Mouse (Mus musculus) macrophage (primary cell): Measurements from ENCODE around the gene Zfand2a. TPM values are rescaled to one million over a fixed set of nuclear protein-coding genes. Genes with fewer than 3 reads are reported as not detected.

Source experiments
- H3K27ac ChIP-seq: fragments of 350-480 bp; formaldehyde crosslinking; 2 replicates; pipeline ENCODE4 v1.9.0; 2021
- H3K36me3 ChIP-seq: fragments of 350-480 bp; formaldehyde crosslinking; 2 replicates; pipeline ENCODE4 v1.9.0; 2021; ENCODE audit errors: inconsistent target
- H3K4me3 ChIP-seq: fragments of 350-480 bp; formaldehyde crosslinking; 2 replicates; pipeline ENCODE4 v1.9.0; 2021; ENCODE audit errors: inconsistent target
- H3K79me2 ChIP-seq: fragments of 350-480 bp; formaldehyde crosslinking; 2 replicates; pipeline ENCODE4 v1.9.0; 2021; ENCODE audit errors: inconsistent target
- WGBS: methylation state at CpG from one replicate; pipeline ENCODE4 v1.1.7; 2026; ENCODE audit warnings: inconsistent platforms; ENCODE audit not compliant: missing documents; 5-methylcytosine and 5-hydroxymethylcytosine counted together
- polyA plus RNA-seq: library from polyadenylated mRNA; stranded (reverse); fragments of 250-400 nt; gene quantifications from 3 replicates; pipeline ENCODE4 v1.2.4, GENCODE M21; 2018; ENCODE audit warnings: inconsistent platforms

Zfand2a gene
- polyA plus RNA-seq, 1 experiment from 2014 or later = 76.5 TPM

DNA sequence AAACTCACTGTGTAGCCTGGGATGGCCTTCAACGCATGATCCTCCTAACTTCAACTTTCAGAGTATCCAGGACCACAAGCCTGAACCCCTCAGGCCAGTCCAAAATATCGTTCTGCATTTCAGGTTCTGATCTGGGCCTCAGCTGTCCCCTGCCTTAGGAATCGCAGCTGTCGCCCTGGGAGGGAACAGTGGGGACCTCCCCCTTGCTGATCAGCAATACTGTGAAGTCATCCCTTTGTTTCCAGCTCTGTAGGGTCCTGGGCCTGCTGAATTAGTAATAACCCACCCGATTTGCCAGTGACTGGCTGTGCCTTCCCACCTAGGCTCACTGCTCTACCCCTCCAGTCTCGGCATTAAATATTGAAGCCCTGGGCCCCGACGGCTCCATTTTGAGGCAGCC is 7.0 kb upstream of the Zfand2a start:
- 77% methylated on average over 5 of the region's 8 CpGs for WGBS
- H3K36me3 ChIP-seq = no peaks in the 10 kb centered on the region
- H3K4me3 ChIP-seq = no peak overlapping the region
- no peak overlapping the region for H3K27ac ChIP-seq
- no peaks in the 10 kb centered on the region for H3K79me2 ChIP-seq

DNA sequence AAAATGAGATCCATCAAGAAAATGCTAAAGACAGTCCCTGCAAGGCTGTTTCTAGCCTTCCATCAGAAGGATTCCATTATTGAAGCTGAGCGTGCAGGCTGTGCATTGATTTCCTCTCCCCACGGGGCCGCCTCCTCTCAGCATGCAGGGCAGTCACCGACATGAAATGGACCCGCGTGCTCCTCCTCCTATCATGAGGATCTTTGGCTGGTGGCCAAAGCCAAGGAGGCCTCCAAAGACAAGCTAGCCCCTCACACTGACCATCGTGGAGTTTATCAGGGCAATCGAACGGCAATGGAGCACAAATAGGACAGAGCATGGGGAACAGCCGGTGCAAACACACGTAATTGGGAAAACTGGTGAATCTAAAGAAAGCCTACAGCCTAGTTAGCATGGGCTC is 5.8 kb upstream of the Zfand2a start:
- 91% methylated on average over 11 of the region's 11 CpGs for WGBS

DNA sequence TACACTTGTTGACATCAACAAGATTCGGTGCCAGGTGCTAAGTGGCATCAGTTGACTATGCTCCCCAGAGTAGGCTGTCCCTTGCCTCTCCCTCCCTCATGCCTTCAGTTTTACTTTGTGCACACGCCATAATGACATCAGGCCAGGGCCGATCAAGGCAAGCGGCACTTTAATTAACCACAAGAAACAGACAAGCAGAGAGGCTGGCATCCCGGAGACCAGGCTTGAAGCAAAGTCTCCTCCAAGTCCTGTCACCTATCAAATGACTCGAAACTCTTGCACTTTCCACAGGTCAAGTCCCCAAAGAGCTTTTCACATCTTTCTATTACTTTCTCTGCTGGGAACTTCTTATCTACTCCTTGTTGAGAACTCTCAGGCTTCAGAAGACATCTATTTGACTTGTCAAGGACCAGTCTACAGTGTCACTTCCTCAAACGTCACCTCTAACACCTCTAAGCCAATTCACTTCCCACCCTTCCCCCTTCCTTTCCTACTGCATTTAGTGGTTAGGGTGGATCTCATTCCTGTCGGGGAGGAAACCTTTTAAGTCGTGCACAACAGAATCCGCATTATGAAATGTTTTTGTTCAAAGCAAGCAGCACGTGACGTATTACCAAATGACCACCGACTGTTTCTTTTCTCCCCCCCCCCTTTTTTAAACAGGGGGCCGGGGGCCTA is 1.0 kb downstream of the Zfand2a start:
- peak overlapping the region; percentile 99 for H3K4me3 ChIP-seq
- H3K79me2 ChIP-seq = peaks cover 57% of the 10 kb centered on the region
- peaks cover 21% of the 10 kb centered on the region; the same call in 1 of the 2 replicates for H3K36me3 ChIP-seq
- H3K27ac ChIP-seq = peak overlapping the region; percentile 99
- WGBS = 39% methylated on average over 14 of the region's 14 CpGs

More for the DNA sequence above, 5.8 kb upstream of the Zfand2a start:
- Histone ChIP-seq H3K27ac (no peak overlapping the region), H3K79me2 (no peaks in the 10 kb centered on the region), H3K4me3 (no peak overlapping the region), H3K36me3 (no peaks in the 10 kb centered on the region)

DNA sequence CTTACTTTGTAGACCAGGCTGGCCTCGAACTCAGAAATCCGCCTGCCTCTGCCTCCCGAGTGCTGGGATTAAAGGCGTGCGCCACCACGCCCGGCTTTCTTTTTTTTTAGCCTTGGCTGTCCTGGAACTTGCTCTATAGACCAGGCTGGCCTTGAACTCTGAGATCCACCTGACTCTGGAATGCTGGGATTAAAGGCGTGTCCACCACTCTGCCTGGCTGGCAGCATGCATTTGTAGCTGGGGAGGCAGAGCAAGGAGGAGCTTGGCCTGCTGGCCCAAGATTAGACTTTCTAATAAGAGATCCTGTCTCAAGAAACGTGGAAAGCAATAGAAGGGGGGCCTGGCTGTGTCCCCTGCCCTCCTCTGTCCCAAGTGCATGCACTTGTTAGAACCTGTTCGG is 3.9 kb downstream of the Zfand2a start:
- WGBS = 94% methylated on average over 5 of the region's 10 CpGs

DNA sequence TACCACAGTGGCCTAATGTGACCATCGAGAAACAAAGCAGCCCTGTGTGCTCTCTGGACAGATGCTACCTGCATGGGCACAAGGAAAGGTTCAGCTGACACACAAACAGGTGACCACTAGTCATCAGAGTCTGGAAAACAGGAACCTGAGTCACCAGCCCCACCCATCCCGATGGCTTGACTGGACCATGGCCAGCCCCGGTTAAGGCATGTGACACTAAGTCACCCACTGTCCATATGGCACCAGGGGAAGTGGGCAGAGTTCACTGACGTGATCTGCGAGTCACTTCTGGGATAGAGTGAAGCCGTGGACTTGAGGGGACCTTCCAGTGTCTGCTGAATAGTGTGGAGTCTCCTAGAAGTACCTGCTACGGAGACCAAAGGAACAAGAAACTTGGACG is 5.3 kb downstream of the Zfand2a start:
- peaks cover 98% of the 10 kb centered on the region for H3K79me2 ChIP-seq
- WGBS = 37% methylated on average over 8 of the region's 8 CpGs
- H3K4me3 ChIP-seq = no peak overlapping the region
- H3K36me3 ChIP-seq = peaks cover 60% of the 10 kb centered on the region
- H3K27ac ChIP-seq = peak overlapping the region; percentile 99

More for the DNA sequence above, 3.9 kb downstream of the Zfand2a start:
- H3K36me3 ChIP-seq = peaks cover 46% of the 10 kb centered on the region; the same call in 1 of the 2 replicates
- H3K27ac ChIP-seq = peak overlapping the region; percentile 99
- no peak overlapping the region for H3K4me3 ChIP-seq
- H3K79me2 ChIP-seq = peaks cover 86% of the 10 kb centered on the region

DNA sequence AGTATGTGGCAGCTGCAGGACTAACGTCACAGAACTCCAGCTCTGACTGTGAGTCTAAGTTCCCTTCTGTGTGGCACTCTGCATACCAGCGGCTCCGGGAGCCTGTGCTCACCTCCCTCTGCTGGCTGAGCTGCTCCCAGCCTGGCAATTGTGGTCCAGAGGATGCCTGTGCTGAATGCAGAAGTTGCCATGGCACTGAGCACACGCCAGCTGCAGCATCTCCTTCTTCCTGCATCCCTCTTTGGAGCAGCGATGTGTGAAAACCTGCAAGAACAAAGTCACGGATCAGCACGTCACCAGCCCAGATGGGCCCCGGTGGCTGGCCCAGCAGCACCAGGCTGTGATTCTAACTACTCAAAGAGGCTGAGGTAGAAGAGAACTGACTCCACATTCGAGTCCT is 9.6 kb downstream of the Zfand2a start:
- Histone ChIP-seq H3K27ac (no peak overlapping the region), H3K79me2 (peaks cover 63% of the 10 kb centered on the region), H3K36me3 (peaks cover 73% of the 10 kb centered on the region), H3K4me3 (no peak overlapping the region)
- 92% methylated on average over 8 of the region's 9 CpGs for WGBS

DNA sequence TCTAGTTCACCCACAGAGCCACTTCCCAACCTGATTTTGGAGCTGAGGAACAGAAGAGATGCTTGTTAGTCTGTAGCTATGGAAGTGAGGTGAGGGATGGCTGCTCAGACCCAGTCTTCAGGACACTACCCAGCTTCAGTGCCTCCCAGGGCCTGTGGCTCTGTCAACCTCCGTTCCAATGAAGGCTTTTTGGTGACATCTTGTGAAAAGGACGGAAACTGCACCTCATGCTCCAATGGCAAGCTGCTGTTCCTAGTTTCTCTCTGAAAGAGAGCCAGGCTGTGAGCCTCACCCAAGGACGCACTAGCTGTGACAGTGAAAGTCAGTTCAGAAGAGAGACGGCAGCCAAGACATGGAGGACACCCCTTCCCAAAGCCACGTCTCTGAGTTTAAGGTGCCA is 16.4 kb downstream of the Zfand2a start:
- H3K36me3 ChIP-seq = peaks cover 22% of the 10 kb centered on the region
- no peak overlapping the region for H3K27ac ChIP-seq
- 68% methylated on average over 5 of the region's 5 CpGs for WGBS
- H3K4me3 ChIP-seq = no peak overlapping the region
- H3K79me2 ChIP-seq = no peaks in the 10 kb centered on the region; the same call in 1 of the 2 replicates

DNA sequence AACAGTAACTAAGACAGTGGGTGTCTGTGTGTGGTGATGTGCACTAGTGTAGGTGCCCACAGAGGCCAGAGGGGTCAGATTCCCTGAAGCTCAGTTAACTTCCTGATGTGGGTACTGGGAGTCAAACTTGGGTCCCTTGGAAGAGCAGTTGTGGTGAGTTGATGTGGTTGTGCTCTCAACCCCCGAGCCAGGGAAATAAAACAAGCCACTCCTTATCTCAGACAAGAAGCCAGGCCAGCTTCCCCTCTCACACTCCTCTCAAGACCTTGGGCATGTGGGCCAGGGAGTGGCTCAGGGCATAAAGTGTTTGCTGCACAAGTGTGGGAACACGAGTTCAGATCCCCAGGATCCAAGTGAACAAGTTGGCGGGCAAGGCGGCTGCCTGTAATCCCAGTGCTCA is 17.5 kb downstream of the Zfand2a start:
- H3K27ac ChIP-seq = no peak overlapping the region
- peaks cover 10% of the 10 kb centered on the region; the same call in 1 of the 2 replicates for H3K36me3 ChIP-seq
- H3K4me3 ChIP-seq = no peak overlapping the region
- H3K79me2 ChIP-seq = no peaks in the 10 kb centered on the region
- 78% methylated on average over 4 of the region's 4 CpGs for WGBS

DNA sequence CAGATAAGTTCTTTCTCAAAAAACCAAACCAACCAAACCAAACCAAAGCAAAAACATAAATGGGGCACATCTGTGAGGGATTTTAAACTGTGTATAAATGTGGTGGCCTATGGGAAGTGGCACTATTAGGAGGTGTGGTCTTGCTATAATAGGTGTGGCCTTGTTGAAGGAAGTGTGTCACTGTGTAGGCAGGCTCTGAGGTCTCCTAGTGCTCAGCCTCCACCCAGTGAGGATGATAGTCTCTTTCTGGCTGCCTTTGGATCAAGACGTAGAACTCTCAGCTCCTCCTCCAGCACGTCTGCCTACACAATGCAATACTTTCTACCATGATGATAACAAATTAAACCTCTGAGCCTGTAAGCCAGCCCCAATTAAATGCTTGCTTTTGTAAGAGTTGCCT is 18.0 kb downstream of the Zfand2a start:
- WGBS = 79% methylated on average over 2 of the region's 2 CpGs
- no peak overlapping the region for H3K27ac ChIP-seq
- no peak overlapping the region for H3K4me3 ChIP-seq
- H3K79me2 ChIP-seq = no peaks in the 10 kb centered on the region
- peaks cover 6% of the 10 kb centered on the region; the same call in 1 of the 2 replicates for H3K36me3 ChIP-seq

DNA sequence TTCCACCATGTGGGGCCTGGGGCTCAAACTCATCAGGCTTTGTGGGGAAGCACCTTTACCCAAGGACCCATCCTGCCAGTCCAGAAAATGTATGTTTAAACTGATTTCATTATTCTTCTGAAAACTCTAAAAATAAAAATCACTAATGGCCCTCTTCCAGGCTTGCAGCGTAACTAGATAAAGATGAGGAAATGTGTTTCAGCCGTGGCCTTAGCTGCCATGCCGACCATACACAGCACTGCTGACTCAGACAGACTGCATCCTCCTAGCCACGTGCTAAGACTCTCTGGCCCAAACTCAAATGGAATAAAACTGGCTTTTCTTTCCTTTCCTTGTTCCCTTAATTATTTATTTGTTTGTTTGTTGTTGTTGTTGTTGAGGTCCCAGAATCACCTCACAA is 19.5 kb downstream of the Zfand2a start:
- Histone ChIP-seq H3K27ac (peak overlapping the region; percentile 82), H3K79me2 (no peaks in the 10 kb centered on the region; the same call in 1 of the 2 replicates), H3K4me3 (no peak overlapping the region), H3K36me3 (no peaks in the 10 kb centered on the region)
- WGBS = 8% methylated on average over 4 of the region's 4 CpGs

DNA sequence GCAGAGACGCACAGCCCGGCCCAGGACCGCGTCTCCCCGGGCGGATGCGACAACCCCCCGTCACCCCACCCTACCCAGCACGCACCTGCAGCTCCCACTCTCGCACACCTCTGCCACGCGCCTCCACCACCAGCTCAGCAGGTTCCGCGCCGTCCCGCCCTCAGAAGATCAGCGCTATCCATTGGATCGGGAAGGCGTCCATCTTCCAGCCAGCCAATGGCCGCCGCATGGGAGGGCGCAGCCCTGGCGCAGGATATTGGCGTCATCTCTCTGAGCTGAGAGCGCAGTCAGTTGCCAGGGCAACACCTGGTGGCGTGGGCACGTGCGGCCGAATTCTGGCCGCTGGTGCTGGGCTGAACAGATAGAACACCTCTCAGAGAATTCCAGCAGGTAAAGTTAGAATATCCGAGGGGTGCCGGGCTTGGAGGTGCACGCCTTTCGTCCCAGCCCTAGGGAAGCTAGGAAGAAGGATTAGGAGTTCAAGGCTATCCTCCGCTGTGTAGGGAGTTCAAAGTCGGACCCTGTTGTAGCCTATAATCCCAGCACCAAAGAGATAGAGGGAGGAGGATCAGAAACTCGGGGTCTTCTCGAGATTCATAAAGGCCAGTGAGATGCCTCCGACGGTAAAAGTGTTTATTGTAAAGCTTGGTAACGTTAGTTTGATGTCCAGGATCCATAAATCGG is 23.8 kb downstream of the Zfand2a start, which contains the start of gene 3110082I17Rik:
Gene 3110082I17Rik, minus strand, starts transcription at position 144 of the 684 bp plus-strand sequence.
- Histone ChIP-seq H3K79me2 (peaks cover 4% of the 10 kb centered on the region; the same call in 1 of the 2 replicates), H3K36me3 (no peaks in the 10 kb centered on the region), H3K27ac (no peak within 1 kb of the TSS), H3K4me3 (peak within 1 kb of the TSS; percentile 54)
- WGBS = 9% methylated on average over 39 of the region's 42 CpGs

DNA sequence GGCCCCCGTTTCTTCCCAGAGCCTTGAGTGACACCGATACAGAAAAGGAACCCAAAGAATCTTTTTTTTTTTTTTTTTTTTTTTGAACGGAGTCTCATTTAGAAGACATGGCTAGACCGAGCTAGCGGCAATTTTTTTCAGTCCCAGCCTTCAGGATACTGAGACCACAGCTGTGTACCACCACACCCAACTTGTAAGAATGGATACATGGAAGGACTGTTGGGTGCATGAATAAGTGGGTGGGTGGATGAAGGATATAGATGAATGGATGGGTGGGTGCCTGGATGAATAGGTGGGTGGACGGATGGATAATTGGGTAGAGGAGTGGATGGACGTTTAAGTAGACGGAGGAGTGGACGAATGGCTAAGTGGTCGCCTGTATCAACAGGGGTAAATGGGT is 24.4 kb downstream of the Zfand2a start:
- H3K4me3 ChIP-seq = peak overlapping the region; percentile 54
- H3K27ac ChIP-seq = no peak overlapping the region
- WGBS = 0% methylated on average over 8 of the region's 10 CpGs
- peaks cover 4% of the 10 kb centered on the region; the same call in 1 of the 2 replicates for H3K79me2 ChIP-seq
- H3K36me3 ChIP-seq = no peaks in the 10 kb centered on the region

DNA sequence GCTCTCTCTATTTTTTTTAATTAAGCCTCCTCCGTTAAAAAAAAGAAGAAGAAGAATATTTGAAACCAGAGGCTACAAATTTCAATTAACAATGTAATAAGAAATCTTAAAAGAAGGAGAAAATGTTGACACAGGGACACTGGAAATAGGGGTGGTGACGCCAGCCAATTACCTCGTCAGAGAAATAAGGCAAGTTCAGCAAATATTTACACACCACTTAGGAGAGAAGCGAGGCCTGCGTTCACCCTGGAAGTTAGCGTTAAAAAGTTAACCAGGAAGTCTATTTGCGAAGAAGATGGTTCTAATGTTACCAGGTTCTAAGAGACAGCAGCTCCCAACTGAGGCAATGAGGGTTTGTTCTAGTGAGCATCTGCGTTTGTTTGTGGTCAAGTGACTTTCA is 27.1 kb downstream of the Zfand2a start:
- no peaks in the 10 kb centered on the region for H3K36me3 ChIP-seq
- 75% methylated on average over 8 of the region's 8 CpGs for WGBS
- H3K4me3 ChIP-seq = no peak overlapping the region
- peak overlapping the region; percentile 18 for H3K27ac ChIP-seq
- H3K79me2 ChIP-seq = peaks cover 4% of the 10 kb centered on the region; the same call in 1 of the 2 replicates

DNA sequence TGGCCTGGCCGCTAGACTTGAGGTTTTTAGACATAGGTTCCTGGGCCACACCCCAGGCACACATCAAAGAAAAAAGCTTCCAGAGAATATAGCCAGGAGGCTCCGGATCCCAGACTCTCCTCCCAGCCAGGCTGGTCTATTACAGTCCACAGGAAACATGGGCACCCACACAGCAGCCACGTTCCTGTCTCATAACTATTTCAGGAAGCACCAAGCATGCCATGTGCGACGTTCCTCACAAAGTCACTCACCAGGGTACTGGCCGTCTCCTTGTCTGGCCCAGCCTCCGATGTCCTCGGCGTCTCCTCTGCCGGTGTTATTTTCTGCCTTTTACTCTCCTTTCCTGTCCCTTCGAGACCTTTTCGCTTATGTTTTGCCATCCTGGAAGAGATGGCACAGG is 29.2 kb downstream of the Zfand2a start:
- Histone ChIP-seq H3K36me3 (no peaks in the 10 kb centered on the region), H3K27ac (no peak overlapping the region), H3K4me3 (no peak overlapping the region), H3K79me2 (peaks cover 4% of the 10 kb centered on the region; the same call in 1 of the 2 replicates)
- WGBS = 70% methylated on average over 12 of the region's 12 CpGs

DNA sequence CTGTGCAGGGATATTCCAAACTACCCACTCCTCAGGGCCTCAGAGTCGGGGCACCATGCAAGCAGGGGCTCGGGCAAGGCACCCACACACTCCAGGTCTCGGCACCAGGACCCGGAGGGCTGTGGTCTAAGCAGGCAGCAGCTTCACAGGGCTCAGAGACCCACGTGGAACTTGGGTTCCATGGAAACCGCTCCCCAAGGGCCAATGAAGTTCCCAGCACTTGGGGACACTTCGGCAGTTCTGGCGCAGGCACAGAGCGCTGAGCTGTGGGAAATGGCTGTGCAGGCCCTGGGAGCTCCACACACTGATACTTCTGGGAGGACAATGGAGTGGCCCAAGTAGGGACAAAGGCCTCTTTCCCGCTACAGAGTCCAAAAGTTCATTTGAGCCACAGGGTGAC is 31.3 kb downstream of the Zfand2a start:
- Histone ChIP-seq H3K36me3 (no peaks in the 10 kb centered on the region), H3K27ac (no peak overlapping the region), H3K79me2 (no peaks in the 10 kb centered on the region), H3K4me3 (no peak overlapping the region)
- 81% methylated on average over 10 of the region's 10 CpGs for WGBS
